Mouse (Mus musculus) granulocyte monocyte progenitor cell, adult 5-6 weeks (primary cell): ENCODE results near the gene Cd200r3. TPM values are rescaled to one million over a fixed set of nuclear protein-coding genes. Genes with fewer than 3 reads are reported as not detected.

Source experiments
- ATAC-seq: replicated peaks from 2 replicates; pipeline ENCODE4 v1.8.0; 2016; ENCODE audit warnings: mild to moderate bottlenecking, moderate TSS enrichment, inconsistent platforms; ENCODE audit not compliant: poor library complexity, severe bottlenecking
- total RNA-seq, 2 experiments: library from RNA; stranded (forward) in 1 of 2; stranded (reverse) in 1 of 2; fragments of 200-712, 200-1000 nt in 1 of 2; fragments of >200 nt in 1 of 2; fragmentation: Nextera tagmentation in 1 of 2; gene quantifications; 2 replicates each; pipeline ENCODE4 v1.2.3; 2014 to 2017

The Cd200r3 gene
- total RNA-seq, 2 experiments from 2014 or later, result 1.5 to 3.1 TPM

DNA sequence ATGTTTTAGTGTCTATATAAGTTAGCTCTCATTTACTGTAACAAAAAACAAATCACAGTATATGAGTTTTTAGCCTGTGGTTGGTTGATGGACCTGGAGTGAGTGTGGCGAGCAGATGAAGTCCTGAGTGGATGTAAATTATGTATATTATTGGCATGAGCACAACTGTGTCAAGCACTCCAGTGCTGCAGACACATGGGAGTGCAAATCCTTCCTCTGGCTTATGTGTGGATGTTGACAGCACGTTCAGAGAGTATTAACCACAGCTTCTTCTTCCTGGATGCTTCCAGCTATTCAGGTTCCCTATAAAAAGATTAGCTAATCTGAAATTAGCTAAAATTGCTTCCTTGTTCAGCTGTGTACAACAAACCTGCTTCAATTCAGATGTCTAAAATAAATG lies 42.6 kb downstream of the Cd200r3 start:
- peak; percentile 43 for ATAC-seq

DNA sequence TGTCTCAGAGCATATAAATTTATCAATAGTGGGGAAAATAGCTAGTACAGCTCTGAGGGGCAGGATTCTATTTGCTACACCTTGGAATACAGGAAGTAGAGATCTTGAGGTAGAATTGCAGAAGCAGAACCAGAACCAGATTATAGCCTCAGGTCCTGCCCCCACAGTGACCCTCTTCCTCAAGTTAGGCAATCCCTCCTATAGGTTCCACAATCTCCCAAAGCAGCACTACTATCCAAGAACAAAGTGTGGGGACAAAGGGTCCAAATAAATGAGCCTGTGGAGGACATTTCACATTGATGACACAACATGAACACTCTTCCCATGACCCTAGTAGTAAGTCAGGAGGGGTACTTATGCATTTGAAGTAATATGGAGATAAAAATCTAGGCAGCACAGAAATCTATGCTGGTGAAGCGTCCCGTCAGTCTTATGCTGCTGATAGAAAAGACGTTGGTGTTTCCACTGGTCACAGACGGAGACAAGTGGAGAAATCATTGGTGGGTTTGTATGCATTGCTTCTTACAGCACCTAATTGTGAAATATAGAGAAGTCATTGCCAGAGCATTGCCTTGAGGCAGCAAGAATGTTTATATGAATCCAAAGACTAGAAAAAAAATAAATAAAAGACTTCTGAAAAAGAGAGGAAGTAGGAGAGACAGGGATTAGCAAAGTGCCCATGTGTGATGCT lies 45.3 kb downstream of the Cd200r3 start:
- ATAC-seq, result peak; percentile 74

DNA sequence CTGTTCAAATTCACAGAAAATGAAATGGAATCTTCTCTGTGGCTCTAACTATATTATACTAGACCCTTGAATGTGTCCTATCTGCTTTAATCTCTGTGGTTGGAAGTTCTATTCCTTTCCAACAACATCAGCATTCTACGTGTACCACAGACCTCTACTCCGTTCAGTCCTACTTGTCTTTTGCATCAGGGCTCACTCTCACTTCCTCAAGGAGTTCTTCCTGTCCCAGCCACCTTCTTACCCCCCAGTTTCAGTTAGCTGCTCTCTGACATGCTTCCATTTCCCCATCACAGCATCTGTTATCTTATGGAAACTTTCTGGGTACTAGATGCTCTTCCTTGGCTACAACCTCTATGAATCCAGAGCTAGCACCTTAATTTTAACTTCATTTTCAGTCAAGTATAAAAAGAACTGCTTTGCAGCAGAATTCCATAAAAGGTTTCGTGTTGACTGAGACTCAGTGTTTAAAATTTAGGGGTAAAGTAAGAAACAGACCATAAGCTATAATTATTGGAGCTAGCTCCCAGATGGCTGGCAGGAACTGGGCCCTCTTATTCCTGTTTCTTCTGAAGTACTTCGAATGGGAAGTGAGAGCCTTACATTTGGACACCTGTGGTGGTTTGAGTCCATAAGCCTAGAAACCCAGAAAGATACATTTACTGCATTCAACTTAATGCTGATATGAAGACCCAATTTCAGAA lies 50.0 kb downstream of the Cd200r3 start:
- peak; percentile 77 for ATAC-seq

DNA sequence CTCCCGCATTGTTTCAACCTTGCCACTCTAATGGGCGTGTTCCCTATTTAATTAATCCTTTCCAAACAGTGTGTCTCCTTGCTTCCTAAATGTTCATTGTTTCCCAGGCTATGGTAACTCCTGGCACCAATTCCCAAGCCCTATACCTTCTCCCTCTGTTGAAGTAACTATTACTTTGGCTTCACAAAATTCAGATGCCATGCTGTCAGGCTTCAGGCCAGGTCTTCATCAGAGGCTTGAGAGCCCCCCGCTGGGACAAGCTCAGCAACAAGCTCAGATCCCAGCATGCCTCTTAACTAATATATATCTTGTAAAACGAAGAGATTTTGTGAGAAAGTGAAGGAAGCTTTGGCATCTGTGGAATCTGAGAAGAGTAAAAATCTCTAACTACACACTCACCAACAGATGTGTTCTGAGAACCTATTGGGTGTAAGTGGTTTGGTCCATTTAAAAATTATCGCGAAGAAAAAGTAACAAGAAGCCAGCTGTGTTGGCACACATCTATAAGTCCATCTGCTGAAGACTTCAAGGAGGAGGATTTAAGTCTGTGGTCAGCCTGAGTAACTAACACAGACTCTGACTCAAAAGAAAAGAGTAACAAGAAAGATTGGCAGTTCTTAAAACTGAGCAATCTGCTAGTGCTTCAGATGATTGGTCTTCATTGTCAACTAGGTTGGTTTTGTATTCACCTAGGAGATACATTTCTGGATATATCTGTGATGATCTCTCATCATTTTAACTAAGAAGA lies 50.9 kb downstream of the Cd200r3 start:
- no peak for ATAC-seq

DNA sequence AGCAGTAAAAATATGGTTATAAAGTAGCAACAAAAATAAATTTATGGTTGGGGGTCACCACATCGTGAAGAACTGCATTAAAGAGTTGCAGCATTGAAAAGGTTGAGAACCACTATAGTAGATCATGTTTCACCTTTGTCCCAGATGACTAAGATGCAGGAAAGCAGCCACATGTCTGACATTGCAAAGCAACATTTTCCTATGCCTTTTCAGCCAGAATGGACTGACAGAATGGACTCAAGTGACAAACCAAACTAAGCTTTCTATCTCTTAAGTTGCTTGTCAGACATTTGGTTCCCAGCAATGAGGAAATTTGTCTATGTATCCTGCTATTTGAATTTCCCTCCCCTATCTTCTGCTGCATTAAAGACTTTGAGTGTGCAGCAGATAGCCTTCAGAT lies 51.6 kb downstream of the Cd200r3 start:
- no peak for ATAC-seq

DNA sequence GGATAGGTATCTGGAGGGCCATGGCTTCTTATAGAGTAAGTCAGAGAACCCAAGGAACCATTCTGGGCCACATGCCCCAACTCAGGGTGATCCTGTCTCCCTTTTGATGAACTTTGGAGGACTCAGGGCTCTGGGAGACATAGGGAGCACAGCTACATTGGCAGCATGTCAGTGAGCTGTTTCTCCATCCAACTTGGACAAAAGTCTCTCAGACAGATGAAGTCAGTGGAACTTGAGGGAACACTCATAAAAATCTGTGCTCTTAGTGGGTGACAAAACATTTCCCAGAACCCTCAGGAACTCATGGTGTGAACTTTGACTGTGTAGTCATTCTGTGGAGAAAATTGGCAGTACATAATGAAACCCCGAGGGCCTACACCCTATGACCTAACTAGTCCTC lies 53.2 kb downstream of the Cd200r3 start:
- no peak for ATAC-seq

DNA sequence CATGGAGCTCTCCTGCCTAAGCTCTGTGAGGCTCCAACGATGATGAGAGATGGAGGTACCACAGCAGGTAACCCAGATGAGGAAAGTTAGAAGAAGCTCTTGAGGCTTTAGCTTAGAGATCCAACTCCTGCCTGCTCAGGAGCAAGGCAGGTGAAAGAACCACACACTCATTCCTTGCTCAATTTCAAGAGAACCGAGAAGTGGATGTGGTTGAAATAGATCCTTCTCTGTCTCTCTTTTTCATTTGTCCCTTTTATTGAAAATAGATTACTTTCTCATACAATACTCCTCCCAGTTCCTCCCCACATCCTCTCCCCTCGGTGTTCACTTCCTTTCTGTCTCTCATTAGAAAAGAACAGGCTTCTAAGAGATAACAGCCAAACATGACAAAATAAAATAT lies 56.1 kb downstream of the Cd200r3 start:
- peak; percentile 29; the same call in 1 of the 2 replicates for ATAC-seq

DNA sequence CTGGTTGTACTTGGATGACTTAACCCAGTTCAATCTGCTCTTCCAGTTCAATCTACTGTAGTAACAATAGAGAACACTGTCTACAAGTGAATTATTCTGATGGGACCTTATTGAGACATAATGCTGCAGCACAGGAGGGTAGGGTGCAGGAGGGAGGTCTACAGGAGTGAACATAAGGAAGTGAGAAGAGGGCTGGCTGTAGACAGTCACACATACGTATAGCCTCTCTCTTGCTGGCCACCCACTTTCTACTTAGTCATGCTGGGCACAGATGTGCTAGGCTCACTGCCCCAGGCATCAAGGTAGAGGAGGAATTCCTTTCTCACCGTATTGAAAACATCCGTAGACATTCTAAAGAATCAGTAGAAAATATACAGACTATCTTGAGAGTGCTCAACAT lies 61.0 kb downstream of the Cd200r3 start:
- ATAC-seq, result peak; percentile 86

DNA sequence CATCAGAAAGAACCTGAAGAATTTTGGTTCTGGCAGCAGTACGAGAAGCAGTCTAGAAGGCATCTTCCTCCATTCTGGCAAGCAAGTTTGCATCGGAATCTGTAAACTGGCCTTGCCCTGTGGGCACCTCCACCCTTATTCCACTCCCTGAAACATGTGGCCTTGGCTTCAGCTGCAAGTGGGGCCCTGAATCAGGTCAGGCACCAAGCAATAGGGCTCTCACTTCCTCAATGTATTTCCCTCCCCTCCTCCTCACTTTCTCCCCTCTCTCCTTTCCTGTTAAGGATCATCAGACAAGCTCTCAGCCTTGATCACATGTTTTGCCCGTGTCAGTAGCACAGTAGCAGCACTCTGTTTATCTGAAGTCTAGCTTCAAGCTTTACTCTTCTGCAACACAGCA lies 61.8 kb downstream of the Cd200r3 start:
- peak; percentile 89 for ATAC-seq

DNA sequence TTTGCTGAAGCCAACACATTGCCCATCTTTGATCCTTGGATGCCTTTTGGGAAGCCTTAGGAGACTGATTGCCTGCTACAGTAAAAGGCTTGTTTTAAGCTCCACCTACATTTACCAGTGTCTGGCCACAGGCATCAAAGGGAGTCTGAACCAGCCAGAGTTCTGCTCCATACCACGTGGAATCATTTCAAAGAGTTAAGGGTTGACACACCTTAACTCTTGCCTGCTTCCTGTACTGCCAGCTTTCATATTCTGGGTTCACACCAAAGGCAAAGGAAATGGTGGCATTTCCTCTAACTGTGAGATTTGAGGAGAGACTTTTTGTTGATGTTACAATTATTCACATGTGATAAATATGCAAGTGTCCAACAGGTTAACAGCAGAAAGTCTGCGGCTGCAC lies 63.5 kb downstream of the Cd200r3 start:
- no peak for ATAC-seq

DNA sequence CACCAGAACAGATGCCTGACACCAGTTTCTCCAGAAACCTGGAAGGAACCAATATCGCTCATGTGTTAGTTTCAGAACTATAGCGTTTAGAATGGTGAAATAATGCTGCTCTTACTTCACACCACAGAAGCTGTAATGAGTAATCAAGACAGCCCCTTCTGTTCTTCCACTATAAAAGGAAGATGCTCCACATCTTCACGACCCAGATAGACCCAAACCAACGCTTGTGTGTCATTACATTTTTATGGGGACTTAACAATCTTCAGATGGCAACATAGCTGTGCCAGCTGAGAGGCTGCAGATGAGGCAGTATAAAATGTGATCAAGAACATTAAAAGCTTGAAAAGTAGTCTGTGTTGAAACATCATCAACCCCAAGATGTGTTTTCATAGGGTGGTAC lies 64.3 kb downstream of the Cd200r3 start:
- ATAC-seq, result peak; percentile 31

DNA sequence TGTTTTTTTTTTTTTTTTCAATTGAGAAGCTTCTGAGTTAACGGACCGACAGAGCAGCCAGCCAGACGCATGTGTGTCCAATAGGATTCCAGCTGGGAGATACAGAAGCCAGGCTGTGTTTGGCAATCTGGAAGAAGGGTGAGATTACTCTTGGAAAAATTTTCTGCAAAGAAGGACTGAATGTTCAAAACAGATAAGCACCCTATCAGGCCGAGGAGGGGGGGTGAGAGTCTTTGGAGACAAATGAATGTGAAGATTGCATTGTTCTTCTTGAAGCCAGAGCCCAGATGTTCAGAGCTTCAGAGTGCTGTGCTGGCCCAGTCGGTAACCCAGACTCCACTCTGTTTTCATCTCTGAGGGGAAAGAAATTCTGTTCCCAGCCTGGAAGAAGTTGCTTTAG lies 66.2 kb downstream of the Cd200r3 start:
- no peak for ATAC-seq

DNA sequence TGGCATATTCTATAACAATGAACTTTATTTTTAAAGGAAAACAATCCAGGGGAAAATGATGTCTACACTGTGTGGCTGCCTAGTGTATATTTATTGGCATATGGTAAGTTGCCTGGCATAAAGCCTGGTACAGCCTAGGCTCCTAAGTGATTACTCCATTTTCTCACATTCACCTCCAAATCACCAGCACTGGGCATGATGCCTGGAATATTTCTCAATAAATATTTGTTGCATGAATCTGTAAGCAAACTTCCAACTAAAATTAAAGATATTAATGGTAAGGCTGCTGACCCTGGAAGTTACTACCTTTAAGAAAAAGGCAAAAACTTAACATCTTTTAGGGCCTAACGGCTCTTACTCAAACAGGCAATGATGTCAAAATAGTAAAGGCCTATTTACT lies 72.1 kb downstream of the Cd200r3 start:
- ATAC-seq, result no peak

DNA sequence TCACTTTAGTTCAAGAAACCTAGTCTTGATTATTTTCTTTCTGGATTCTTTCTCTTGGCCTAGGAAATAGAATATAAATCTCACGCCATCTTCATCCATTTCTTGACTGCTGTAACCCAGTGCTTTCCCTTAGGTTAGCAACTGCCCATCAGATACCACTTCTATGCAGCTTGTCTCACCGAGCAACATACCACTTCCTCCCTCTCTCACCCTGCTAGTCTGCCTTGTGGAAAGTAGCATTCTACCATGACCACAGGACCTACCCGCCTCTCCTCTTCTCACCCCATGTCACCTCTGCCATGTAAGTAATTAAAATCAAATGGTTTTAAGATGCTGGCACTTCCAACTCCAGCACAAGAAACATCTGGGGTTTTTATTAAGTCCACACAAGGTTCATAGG lies 73.0 kb downstream of the Cd200r3 start:
- ATAC-seq, result peak; percentile 60

DNA sequence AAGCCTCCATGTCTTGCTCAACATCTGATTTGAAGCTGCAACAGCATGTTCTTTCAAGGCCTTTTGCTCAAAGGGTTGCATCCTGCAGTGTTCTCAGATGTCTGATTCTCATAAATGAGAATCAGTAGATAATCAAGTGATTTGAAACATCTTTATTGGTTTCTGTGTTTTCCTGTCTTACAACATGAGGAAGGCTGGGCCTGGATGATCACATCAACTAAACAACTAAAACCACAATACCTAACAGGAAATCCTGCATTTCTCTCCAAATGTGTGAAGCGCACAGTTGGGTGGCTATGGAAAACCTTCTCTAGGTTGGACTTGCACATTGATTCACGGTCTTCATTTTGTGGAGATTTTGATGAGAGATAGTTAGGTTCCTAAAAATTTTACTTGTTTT lies 75.4 kb downstream of the Cd200r3 start:
- peak; percentile 80 for ATAC-seq

DNA sequence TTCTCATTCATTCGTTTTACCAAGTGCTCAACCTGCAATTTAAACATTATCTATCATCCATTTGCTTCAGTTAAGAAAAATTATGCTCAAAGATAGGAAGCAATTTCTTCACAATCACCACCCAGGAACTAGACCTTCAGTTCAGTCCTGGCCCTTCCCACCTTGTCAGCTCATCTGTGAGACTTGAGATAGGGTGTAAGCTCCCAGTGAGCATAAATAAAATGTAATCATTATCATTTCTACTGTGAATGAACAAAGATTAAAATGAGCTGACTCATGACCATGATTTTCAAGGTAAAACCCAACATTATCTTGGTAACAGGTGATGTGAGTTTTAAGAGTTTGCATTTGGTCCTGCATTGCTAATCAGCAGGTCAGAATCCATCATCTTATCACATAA lies 76.6 kb downstream of the Cd200r3 start:
- ATAC-seq, result no peak

DNA sequence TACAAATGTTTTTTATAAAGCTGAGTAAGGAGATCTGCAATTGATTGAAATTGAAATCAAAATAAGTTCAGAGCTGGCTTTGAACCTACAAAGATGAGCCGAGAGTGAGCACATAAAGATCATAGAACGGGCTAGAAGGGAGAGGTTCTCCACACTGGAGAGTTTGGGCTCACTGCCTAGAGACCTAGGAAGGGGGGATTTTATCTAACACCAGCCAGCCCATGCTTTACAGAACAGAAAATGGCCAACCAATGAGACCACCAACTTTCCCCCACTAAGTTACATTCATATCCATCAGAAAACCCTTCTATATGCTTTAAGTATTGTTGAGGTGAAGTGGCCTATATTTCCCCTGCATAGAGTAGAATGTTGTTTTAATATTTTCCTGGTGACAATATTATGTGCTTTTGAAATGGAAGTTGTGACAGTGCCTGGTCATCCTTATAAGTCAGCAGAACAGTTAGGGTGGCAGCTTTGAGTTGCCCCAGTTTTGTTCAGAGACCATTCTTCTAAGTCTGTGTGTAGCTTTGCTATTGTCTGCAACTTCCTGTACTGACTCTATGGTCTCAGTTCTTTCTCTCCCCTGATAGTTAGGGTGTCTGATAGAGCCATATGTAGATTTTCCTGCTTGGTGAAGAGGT lies 77.3 kb downstream of the Cd200r3 start:
- ATAC-seq, result no peak

DNA sequence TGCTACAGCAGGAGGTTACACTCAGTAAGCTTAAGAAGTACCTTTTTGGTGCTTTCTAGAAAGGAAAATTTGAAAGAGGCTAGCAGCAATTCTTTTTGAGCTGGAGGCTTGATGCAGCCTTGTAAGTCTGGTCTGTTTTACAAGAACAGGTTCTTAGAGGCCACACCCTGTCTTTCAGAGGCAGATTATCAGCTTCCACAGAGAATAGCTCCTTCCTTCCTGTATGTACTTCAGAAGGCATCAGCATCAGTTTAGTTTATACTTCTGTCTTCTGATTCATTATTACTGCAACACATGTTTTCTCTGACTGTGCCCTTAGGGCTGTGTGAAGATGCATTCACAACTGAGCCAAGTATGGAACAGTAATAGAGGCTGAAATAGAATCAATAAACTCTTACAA lies 78.0 kb downstream of the Cd200r3 start:
- ATAC-seq, result no peak

DNA sequence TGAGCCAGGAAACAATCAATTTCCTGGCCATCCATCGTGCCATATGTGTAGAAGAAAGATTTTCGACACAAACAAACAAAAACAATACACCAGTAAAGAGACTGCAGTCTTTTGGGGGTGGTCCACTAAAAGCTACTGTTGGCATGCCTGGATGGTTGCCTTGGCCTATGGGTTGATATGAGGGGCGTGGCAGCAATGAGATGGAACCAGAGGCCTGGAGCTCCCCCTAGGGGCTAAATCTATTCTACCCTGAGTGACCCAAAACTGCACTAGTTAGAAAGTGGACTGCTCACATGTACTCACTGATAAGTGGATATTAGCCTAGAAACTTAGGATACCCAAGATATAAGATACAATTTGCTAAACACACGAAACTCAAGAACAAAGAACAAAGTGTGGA lies 80.4 kb downstream of the Cd200r3 start:
- peak; percentile 68 for ATAC-seq

DNA sequence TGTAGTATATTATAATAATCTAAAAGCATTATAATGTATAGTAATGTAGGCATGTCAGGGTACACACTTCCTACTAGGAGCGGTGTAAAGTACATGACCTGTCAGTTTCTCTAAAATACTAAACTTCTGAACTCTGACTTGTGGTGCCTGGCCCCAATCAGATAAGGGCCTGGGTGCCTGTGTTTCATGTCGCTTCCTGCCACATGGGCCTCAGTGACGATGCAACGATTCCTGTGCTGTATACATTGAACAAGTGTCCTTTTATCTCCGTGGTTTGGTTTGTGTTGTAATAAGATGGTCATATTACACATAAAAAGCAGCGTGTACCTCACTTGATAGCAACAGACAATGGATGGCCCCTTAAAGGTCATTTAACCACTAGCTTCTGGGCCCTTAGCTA lies 81.8 kb downstream of the Cd200r3 start:
- peak; percentile 87 for ATAC-seq

DNA sequence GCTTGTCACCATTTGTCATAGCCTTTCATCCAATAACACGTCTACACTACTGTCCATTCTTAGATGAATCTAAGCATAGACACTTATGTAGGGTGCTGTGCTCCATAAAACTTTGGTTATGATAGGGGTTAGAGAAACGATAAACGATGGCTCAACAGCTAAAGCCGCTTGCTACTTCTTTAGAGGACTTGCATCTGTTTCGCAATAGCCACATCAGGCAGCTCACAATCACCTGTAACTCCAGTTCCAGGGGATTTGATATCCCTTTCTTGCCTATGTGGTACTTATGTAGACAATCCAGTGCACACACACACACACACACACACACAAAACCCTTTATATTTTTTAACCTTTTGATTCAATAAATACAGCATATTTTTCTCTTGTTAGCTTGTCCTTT lies 85.6 kb downstream of the Cd200r3 start:
- ATAC-seq, result 0 out of 2 replicates have a peak, but pooled peaks have one; percentile 13
